Mouse (Mus musculus): Measurements from ENCODE around the gene 4930402H24Rik.

4930402H24Rik gene

DNA sequence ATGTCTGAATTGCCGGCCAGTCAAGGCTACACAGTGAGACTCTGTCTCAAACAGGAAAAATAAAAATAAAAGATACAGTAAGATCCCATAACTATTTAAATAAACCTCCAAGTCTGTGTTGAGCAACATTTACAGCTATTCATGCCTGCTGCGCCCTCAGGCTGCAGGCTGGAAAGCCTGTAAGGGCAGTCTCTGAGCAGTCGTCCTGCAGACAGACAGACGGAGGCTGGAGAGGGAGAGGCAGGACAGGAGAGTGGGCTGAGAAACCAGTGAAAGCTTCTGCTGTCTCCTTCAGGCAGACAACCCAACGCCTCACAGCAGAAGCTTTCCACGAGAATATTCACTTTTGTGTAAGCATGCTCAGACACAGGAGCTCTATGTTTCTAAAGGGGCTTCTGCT, 92.5 kb downstream of the 4930402H24Rik start:
- no peak for DNase-seq (ENCODE audit: low spot score)

DNA sequence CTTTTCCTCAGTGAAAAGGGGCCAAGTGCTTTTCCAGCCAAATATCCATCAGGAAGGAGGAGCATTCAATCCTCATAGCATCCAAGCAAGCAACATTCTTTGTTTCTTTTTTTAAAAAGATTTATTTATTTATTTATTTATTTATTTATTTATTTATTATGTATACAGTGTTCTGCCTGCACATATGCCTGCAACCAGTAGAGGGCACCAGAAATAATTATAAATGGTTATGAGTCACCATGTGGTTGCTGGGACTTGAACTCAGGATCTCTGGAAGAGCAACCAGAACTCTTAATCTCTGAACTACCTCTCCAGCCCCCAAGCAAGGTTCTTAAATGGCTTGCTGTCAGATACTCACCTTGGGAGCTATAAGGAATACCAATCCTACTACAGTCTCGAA, 93.7 kb downstream of the 4930402H24Rik start:
- DNase-seq (ENCODE audit: low spot score), result no peak

GRCm38 (mm10) chr2:130805146-130805545, 101.1 kb downstream of the 4930402H24Rik start:
- DNase-seq (ENCODE audit: low spot score), result no peak

- DNase-seq (ENCODE audit: low spot score), result no peak
Measured at GRCm38 (mm10) chr2:130803706-130804105, 102.5 kb downstream of the 4930402H24Rik start.

- no peak for DNase-seq (ENCODE audit: low spot score)
Measured at GRCm38 (mm10) chr2:130795731-130796130, 110.5 kb downstream of the 4930402H24Rik start.

DNA sequence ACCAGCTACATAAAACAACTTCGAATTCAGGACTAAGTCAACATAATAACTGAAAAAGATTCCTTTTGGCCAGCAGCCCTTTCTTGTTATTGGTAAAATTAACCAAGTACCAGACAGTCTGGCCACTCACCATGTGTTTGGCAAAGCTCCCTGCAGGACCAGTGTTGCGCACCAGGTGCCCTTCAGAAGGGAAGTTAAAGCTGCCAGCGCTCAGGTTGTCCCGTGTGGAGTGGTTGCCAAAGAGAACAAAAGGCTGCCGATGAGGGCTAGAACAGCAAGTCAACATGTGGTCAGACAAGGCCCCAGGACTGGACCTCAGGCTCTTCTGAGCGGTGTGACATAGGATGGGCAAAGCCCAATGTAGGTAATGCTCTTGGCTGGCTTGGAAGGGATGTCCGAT, 114.5 kb downstream of the 4930402H24Rik start:
- DNase-seq (ENCODE audit: low spot score), result no peak

GRCm38 (mm10) chr2:130789642-130790041, 116.6 kb downstream of the 4930402H24Rik start:
- DNase-seq (ENCODE audit: low spot score), result no peak

- DNase-seq (ENCODE audit: low spot score), result no peak
Measured at GRCm38 (mm10) chr2:130789039-130789438, 117.2 kb downstream of the 4930402H24Rik start.

DNA sequence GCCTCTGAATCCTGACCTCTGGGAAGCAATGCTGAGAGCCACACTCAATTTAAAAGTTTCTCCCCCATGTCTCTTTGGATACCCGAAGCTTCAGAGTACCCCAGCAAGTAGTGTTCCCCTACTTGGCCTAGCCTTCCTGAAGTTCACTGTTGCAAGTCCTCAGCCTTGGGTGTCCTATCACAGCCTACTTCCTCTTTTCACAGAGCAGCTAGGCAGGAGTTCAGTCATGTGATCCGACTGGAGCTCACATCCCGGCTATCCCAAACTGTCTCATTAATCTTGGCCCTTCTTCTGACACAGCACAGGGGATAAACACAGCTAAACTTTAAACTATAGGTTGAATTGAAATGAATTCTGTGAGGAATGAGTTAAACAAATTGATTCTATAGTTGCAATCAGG, 121.3 kb downstream of the 4930402H24Rik start:
- DNase-seq (ENCODE audit: low spot score), result no peak

- DNase-seq (ENCODE audit: low spot score), result no peak
Measured at GRCm38 (mm10) chr2:130780615-130781303, 125.4 kb downstream of the 4930402H24Rik start.

DNA sequence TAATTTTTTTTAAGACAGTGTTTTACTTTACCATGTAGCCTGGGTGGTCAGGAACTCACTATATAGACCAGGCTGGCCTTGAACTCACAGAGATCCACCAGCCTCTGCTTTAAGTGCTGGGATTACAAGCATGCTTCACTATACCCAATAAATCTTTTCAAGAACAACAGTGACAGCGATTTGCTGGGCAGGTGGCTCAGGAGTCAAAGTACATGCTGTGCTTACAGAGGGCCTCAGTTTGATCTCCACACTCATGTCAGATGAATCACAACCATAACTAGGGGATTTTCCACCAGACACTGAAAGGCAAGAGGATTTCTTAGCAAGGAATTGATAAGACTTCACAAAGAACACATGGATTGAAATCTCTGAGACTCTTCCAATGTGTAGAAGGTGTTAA, 126.3 kb downstream of the 4930402H24Rik start:
- DNase-seq (ENCODE audit: low spot score), result no peak

- no peak for DNase-seq (ENCODE audit: low spot score)
Measured at GRCm38 (mm10) chr2:130776610-130777009, 129.6 kb downstream of the 4930402H24Rik start.

- no peak for DNase-seq (ENCODE audit: low spot score)
Measured at GRCm38 (mm10) chr2:130767483-130767882, 138.7 kb downstream of the 4930402H24Rik start.

DNA sequence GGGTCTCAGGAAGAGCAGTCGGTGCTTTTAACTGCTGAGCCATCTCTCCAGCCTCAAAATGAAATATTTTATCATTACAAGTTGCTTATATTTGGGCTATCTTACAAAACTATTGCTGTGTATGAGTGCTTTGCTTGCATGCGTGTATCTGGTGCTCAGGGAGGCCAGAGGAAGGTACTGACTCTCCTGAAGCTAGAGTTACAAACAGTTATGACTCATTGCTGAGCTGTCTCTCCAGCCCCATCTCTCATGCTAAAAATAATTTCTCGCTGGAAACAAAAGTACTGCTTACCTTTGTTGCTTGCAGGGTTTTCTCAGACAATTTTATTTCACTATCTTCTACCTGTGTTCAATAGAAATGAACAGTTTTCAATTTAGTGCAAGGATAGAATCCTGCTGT, 140.8 kb downstream of the 4930402H24Rik start:
- no peak for DNase-seq (ENCODE audit: low spot score)

GRCm38 (mm10) chr2:130760876-130761275, 145.3 kb downstream of the 4930402H24Rik start:
- DNase-seq (ENCODE audit: low spot score), result no peak

DNA sequence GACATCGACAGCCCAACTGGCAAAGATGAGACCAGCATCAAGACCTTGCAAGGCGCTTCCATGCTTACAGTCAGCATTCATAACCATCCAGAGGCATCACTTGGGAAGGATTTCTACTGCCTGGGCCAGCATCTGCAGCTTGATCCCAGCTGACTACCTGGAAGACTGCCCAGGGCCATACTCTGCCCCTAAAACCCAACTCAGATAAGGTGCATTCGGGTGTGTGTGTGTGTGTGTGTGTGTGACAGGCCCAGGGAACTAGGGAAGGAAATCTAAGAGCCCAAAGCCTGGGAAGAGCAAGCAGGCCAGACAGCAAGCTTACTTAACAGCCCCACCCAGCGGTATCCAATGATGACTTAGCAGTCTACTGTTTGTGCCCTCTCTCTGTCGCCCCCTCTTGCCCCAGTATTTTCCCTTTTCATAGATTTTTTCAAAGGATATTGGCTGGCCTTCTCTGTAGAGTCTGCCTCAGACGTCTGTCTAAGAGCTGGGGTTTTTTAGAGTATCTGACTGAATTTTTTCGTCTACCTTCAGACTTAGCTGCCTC, 151.1 kb downstream of the 4930402H24Rik start:
- DNase-seq (ENCODE audit: low spot score), result no peak

- no peak for DNase-seq (ENCODE audit: low spot score)
Measured at GRCm38 (mm10) chr2:130754596-130754995, 151.6 kb downstream of the 4930402H24Rik start.

GRCm38 (mm10) chr2:130750449-130750848, 155.8 kb downstream of the 4930402H24Rik start:
- no peak for DNase-seq (ENCODE audit: low spot score)

- no peak for DNase-seq (ENCODE audit: low spot score)
Measured at GRCm38 (mm10) chr2:130749708-130750107, 156.5 kb downstream of the 4930402H24Rik start.

DNA sequence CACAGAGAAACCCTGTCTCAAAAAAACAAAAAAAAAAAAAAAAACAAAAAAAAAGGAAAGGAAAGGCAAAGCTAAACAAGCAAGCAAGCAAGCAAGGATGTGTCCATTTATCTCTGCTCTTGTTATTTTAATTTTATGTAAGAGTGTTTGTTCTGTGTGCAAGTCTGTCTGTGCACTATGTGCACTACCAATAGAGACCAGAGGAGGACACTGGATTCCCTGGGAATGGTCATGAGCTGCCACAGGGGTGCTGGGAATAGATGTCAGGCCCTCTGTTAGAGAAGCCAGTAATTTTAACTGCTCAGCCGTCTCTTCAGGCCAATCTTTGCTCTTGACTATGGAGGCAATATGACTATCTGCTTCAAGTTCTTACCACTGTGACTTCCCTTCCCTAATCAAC, 162.6 kb downstream of the 4930402H24Rik start:
- no peak for DNase-seq (ENCODE audit: low spot score)

DNA sequence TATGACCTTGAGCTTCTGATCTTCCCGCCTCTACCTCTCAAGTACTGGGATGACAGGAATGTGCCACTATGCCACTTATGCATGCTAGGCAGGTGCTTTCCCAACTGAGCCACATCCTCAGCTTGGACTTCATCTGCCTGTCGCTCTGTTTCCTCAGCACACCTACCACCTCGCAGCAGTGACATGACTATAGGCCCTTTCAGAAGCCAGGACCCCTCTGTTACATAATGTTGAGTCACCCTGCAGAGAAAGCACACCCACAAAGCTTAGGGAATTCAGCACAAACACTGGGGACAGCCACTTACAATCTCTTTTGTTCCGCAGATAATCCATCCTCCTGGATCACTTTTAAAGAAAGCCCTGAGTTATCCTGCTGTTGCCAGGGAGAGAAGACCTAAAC, 166.1 kb downstream of the 4930402H24Rik start:
- no peak for DNase-seq (ENCODE audit: low spot score)

DNA sequence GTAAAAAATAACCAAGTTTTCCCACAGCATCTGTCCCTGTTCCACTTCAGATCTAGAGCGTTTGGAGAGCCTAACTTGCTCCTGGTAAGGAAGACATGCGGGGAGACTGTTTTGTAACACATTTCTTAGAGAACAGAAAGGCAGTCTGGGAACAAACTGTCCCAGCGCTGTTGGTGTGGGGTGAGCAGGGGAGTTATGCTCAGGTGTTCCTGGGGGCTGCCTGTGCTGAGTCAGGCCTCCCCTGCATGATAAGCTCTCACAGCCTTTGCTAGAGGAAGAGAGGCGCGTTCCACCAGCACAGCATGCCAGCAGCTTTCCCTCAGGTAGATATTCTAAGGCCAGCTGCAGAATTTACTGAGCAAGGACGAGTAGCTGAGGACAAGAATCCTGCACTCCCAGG, 168.2 kb downstream of the 4930402H24Rik start:
- no peak for DNase-seq (ENCODE audit: low spot score)

DNA sequence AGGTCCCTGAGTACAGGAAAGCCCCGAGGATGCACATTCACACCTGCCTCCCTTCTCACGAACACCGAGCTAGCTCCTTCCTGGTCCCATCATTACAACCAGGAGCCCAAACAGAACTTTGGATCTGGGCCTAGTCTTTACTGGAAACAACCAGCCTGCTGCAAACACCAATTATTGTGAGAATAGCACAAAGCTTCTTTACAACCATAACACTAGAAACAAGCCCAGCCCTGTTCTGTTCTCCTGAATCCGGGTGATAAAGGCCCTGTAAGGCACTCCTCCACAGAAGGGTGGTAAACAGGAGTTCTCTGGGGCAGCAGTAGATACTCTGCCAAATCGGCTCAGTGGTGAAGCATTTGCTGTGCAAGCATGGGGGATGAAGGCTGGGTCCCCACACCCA, 170.9 kb downstream of the 4930402H24Rik start:
- no peak for DNase-seq (ENCODE audit: low spot score)

- DNase-seq (ENCODE audit: low spot score), result no peak
Measured at GRCm38 (mm10) chr2:130733444-130733843, 172.8 kb downstream of the 4930402H24Rik start.

Measured in spleen, adult 12 weeks (tissue).